Mouse (Mus musculus) leukemia stem cell, adult 10-12 weeks (primary cell): ENCODE results near the gene Ccnl1. TPM values are rescaled to one million over a fixed set of nuclear protein-coding genes. Genes with fewer than 3 reads are reported as not detected.

ENCODE experiments used
- polyA plus RNA-seq: library from polyadenylated mRNA; stranded (reverse); fragments of >175 nt; gene quantifications from 2 replicates; pipeline ENCODE4 v1.2.3, GENCODE M21; 2012; ENCODE audit warnings: low replicate concordance

The Ccnl1 gene
- 46.7 and 48.0 TPM in 2 replicates for polyA plus RNA-seq

DNA sequence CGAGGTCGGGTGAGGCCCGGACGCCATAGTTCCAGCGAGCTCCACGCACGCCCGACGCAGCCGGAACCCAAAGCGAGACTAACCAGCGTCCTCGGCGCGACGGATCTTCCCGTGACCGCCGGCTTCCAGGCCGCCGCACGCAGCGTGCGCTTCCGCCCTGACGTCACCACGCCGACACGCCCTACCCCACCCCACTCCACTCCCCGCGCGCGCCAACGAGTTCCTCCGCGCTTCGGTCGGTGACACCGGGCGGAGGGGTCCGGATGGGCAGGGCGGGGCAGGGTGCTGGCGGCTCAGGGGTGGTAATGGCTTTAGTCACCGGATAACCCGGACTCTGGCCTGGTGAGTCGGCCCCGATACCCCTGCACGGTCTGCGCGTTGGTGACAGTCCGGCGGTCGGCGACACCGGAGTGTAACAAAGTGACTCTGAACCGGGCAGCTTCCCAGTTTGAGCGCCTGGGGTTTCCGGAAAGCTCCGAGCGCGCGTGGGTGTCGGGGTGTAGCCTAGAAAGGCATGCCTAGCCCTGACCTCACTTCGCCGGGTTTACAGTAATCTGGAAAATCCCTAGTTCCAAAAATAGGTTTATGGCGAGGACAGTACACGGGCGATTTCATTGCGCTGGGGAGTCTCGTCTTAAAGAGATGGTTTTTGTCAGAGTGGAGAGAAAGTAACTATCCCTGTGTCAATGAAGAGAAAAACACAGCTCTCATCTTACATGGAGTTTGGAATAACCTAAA, at the start of gene Ccnl1:
Gene Ccnl1 (minus strand): TSS at position 148 of the 738 bp plus-strand sequence.

